Mouse (Mus musculus) kidney, adult 18-20 months (tissue): Measurements from ENCODE around the gene Clk4.

Source experiments
- DNase-seq: peaks from one replicate; pipeline ENCODE4 v3.0.0; 2021

The Clk4 gene

GRCm38 (mm10) chr11:51261680-51262219 lies at the start of gene Clk4:
Gene Clk4, plus strand, starts transcription at chr11:51261730.
- DNase-seq, result no peak

- DNase-seq, result no peak
Observed at GRCm38 (mm10) chr11:51214021-51214420, 47.5 kb upstream of the Clk4 start.

- no peak for DNase-seq
Observed at GRCm38 (mm10) chr11:51219396-51219980, 42.0 kb upstream of the Clk4 start.

- no peak for DNase-seq
Observed at GRCm38 (mm10) chr11:51220308-51220707, 41.2 kb upstream of the Clk4 start, which contains the start of gene Gm12569. Gene Gm12569, plus strand, starts transcription at chr11:51220473.

- no peak for DNase-seq
Observed at GRCm38 (mm10) chr11:51227104-51227503, 34.4 kb upstream of the Clk4 start.

GRCm38 (mm10) chr11:51234626-51235025 lies 26.9 kb upstream of the Clk4 start:
- no peak for DNase-seq

- no peak for DNase-seq
Observed at GRCm38 (mm10) chr11:51242897-51243296, 18.6 kb upstream of the Clk4 start.

- DNase-seq, result no peak
Observed at GRCm38 (mm10) chr11:51257006-51257405, 4.5 kb upstream of the Clk4 start.

- peak; percentile 99 for DNase-seq
Observed at GRCm38 (mm10) chr11:51262342-51263285, 1.1 kb downstream of the Clk4 start, which contains the start of gene BC049762. Gene BC049762, minus strand, starts transcription at chr11:51263046.

GRCm38 (mm10) chr11:51263286-51263831 lies 1.8 kb downstream of the Clk4 start:
- peak; percentile 86 for DNase-seq

- peak; percentile 38 for DNase-seq
Observed at GRCm38 (mm10) chr11:51264352-51264751, 2.8 kb downstream of the Clk4 start.

GRCm38 (mm10) chr11:51265326-51265725 lies 3.8 kb downstream of the Clk4 start:
- DNase-seq, result peak; percentile 16

GRCm38 (mm10) chr11:51274418-51274817 lies 12.9 kb downstream of the Clk4 start:
- DNase-seq, result no peak

- DNase-seq, result peak; percentile 81
Observed at GRCm38 (mm10) chr11:51289564-51290041, 28.1 kb downstream of the Clk4 start, which contains the start of gene Col23a1. Gene Col23a1, plus strand, starts transcription at chr11:51289920.

- DNase-seq, result peak; percentile 57
Observed at GRCm38 (mm10) chr11:51290066-51290955, 28.8 kb downstream of the Clk4 start.

GRCm38 (mm10) chr11:51293956-51294530 lies 32.5 kb downstream of the Clk4 start:
- DNase-seq, result no peak

- DNase-seq, result no peak
Observed at GRCm38 (mm10) chr11:51295742-51296141, 34.2 kb downstream of the Clk4 start.

- no peak for DNase-seq
Observed at GRCm38 (mm10) chr11:51298691-51299090, 37.2 kb downstream of the Clk4 start.

GRCm38 (mm10) chr11:51302396-51302795 lies 40.9 kb downstream of the Clk4 start:
- no peak for DNase-seq

- DNase-seq, result no peak
Observed at GRCm38 (mm10) chr11:51303981-51304553, 42.5 kb downstream of the Clk4 start.

- peak; percentile 66 for DNase-seq
Observed at GRCm38 (mm10) chr11:51308306-51308705, 46.8 kb downstream of the Clk4 start.
